Mouse (Mus musculus) layer of hippocampus, postnatal 25 days (tissue): ENCODE measurements around the gene Tmed9. TPM values are rescaled to one million over a fixed set of nuclear protein-coding genes. Genes with fewer than 3 reads are reported as not detected.

Source experiments
- DNase-seq, 2 experiments: peaks; one replicate each; pipeline ENCODE4 v3.0.0; 2022; ENCODE audit warnings: mixed read lengths in 2 of 2, low spot score in 1 of 2; ENCODE audit errors: extremely low spot score in 1 of 2
- total RNA-seq, 2 experiments: library from RNA; stranded (reverse); gene quantifications; 2 replicates each; pipeline ENCODE4 v1.2.3; 2021

Tmed9 gene
- total RNA-seq: 100 to 1,000 TPM; 132 to 143 TPM

- no peak for DNase-seq
Measured at GRCm38 (mm10) chr13:55573432-55573831, at the start of gene Tmed9. Tmed9 (plus strand) TSS chr13:55573732.

- no peak for DNase-seq
Measured at GRCm38 (mm10) chr13:55523951-55524600, 49.5 kb upstream of the Tmed9 start.

GRCm38 (mm10) chr13:55525733-55526553 is 47.6 kb upstream of the Tmed9 start:
- no peak for DNase-seq

GRCm38 (mm10) chr13:55527212-55527611 is 46.3 kb upstream of the Tmed9 start:
- DNase-seq: no peak

GRCm38 (mm10) chr13:55527834-55528772 is 45.4 kb upstream of the Tmed9 start:
- DNase-seq: no peak

GRCm38 (mm10) chr13:55529198-55529915 is 44.2 kb upstream of the Tmed9 start, which contains the start of gene Dok3:
Dok3 (minus strand) TSS chr13:55529296.
- no peak for DNase-seq

- DNase-seq: no peak
Measured at GRCm38 (mm10) chr13:55535191-55535590, 38.3 kb upstream of the Tmed9 start.

GRCm38 (mm10) chr13:55535796-55536193 is 37.7 kb upstream of the Tmed9 start:
- DNase-seq: no peak

GRCm38 (mm10) chr13:55536194-55537175 is 37.0 kb upstream of the Tmed9 start, which contains the start of gene Ddx41:
Ddx41 (minus strand) TSS chr13:55536658.
- peak; percentile 97 to 98 for DNase-seq

- DNase-seq: no peak
Measured at GRCm38 (mm10) chr13:55540933-55541332, 32.6 kb upstream of the Tmed9 start.

GRCm38 (mm10) chr13:55542891-55543290 is 30.6 kb upstream of the Tmed9 start:
- DNase-seq: no peak

GRCm38 (mm10) chr13:55543447-55543846 is 30.1 kb upstream of the Tmed9 start:
- no peak for DNase-seq

- DNase-seq: no peak
Measured at GRCm38 (mm10) chr13:55544792-55545191, 28.7 kb upstream of the Tmed9 start.

- no peak for DNase-seq
Measured at GRCm38 (mm10) chr13:55547916-55548315, 25.6 kb upstream of the Tmed9 start.

- no peak for DNase-seq
Measured at GRCm38 (mm10) chr13:55548426-55548825, 25.1 kb upstream of the Tmed9 start.

GRCm38 (mm10) chr13:55549061-55549460 is 24.5 kb upstream of the Tmed9 start:
- no peak for DNase-seq

- no peak for DNase-seq
Measured at GRCm38 (mm10) chr13:55555921-55556320, 17.6 kb upstream of the Tmed9 start.

- DNase-seq: no peak
Measured at GRCm38 (mm10) chr13:55557499-55557898, 16.0 kb upstream of the Tmed9 start.
